Mouse (Mus musculus) spleen, adult 12 weeks (tissue): ENCODE measurements around the gene Crygs.
A peak's percentile ranks its signal among the peaks of the same experiment; 100 is the strongest.

Experiments
- DNase-seq: peaks from one replicate; pipeline ENCODE4 v3.0.0; 2022; ENCODE audit warnings: low spot score

Crygs gene

GRCm38 (mm10) chr16:22811477-22811876 lies at the start of gene Crygs:
Gene Crygs, minus strand, starts transcription at chr16:22811577.
- no peak for DNase-seq

DNA sequence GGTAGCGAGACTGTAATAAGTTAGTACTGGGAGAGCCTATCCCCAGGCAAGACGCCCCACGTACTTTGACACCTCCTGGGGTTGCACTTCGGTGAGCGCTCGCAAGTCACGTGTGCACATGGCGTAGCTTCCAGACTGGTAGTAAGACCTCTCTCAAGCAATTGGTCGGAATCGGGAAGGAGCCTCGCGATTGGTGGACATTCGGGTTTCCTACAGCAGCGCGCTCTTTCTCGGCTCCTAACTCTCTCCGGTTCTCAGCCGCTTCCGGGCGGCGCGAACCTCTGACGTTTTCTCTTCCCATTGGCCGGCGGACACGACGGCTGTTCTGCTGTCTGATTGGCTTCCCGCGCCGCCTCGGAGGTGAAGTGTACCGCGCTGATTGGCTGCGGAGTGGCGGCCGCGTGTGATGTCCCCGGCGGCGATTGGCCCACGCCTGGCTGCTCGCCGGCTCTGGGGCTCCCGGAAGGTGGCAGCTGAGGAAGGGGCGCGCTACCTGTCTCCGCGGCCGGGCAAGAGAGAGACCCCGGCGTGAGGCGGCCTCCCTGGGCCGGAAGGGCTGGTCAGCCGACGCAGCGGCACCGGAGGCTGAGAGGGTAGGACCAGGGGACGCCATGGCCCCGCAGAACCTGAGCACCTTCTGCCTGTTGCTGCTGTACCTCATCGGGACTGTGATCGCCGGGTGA lies 46.2 kb upstream of the Crygs start, which contains the start of the genes Tbccd1 and Dnajb11:
Gene Tbccd1, minus strand, starts transcription at position 239 of the 683 bp plus-strand sequence.
Gene Dnajb11, plus strand, starts transcription at position 415 of the 683 bp plus-strand sequence.
- peak; percentile 97 for DNase-seq

DNA sequence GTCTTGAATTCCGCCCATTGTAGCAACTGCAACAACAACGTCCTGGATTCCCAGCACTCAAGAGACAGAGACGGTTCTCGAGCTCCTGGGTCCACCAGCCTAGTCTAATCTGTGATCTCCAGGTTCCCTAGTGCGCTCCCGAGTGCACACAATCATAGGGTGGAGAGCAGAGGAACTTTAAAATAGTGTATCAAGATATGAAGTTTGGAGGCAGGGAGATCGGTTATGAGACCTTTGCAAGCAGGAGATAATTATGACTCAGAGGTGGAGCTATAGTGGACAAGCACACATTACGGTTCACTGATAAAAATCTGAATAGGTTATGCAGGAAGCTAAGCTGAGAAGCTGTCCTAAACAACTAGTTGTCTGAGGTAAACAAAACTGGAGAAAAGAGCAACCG lies 45.4 kb upstream of the Crygs start:
- DNase-seq = peak; percentile 21

- DNase-seq = no peak
Measured at GRCm38 (mm10) chr16:22852709-22853108, 41.3 kb upstream of the Crygs start.

- DNase-seq = no peak
Measured at GRCm38 (mm10) chr16:22848331-22848730, 37.0 kb upstream of the Crygs start.

GRCm38 (mm10) chr16:22847686-22848085 lies 36.3 kb upstream of the Crygs start:
- DNase-seq = no peak

GRCm38 (mm10) chr16:22845481-22845880 lies 34.1 kb upstream of the Crygs start:
- DNase-seq = no peak

DNA sequence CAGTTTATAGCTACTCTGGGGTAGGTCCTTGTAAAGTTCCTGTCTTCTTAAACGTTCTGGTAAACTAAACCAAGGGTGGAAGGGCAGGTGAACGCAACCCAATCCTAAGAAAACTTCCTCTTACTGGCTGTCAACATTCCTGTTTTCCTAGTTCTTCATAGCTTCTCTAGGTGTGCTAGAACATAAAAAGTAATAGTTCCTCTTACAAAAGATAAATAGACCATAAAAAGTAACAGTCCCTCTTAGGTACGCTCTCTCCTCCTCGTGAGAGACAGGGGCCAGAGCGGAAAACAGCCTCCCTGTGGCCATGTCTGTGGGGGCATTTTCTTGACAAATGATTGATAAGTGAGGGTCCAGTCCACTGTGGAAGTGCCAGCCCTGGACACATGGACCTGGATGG lies 33.5 kb upstream of the Crygs start:
- DNase-seq = no peak

DNA sequence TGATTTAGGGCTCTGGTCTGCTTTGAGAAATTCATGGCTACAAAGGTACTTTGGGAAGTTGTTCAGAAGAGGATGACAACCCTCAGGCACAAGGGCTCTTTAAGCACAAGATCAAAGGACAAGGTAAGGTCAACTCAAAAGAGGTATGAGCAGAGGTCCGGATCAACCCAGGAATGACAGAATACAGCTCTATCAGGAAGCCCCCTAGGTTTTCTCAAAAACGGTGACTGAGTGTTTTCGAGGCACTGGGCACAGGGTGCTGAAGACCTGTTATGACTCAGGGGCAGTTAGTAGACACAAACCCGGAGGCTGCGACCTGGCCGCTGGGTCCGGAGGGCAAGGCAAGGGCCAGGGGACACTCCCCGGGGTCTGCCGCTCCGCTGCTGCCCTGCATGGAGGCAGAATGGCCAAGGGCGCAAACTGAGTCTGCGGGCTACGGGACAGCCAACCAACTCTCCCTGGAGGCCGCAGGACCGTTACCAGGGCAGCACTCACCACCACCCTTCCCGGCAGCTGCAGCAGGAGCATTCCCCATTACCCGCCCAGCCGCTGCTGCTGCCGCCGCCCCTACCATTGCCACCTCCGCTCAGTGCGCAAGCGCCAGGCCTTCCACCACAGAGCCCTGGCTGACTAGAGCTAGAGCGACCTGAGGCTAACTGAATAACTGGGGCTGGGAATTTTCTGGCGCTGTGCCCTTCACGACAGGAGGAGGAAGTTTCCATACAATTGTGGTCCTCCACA lies 32.9 kb upstream of the Crygs start:
- DNase-seq = peak; percentile 25

DNA sequence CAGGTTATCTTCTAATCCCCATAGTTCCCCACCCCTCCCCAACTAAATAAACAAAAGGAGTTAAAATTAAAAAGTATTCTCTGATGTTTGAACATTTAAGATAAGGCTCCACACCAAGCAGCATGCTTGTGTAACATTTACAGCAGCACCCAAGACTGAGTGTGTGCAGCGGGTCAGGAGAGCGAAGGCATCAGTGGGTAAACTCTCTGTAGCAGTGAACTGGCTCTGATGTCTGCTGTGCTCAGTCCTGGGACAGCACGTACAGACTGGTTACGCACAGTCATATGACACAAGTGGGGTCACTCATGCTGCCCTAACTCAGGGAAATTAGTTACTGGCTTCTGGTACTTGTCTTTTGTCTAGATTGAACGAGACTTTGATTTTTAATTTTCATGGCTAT lies 31.5 kb upstream of the Crygs start:
- no peak for DNase-seq

DNA sequence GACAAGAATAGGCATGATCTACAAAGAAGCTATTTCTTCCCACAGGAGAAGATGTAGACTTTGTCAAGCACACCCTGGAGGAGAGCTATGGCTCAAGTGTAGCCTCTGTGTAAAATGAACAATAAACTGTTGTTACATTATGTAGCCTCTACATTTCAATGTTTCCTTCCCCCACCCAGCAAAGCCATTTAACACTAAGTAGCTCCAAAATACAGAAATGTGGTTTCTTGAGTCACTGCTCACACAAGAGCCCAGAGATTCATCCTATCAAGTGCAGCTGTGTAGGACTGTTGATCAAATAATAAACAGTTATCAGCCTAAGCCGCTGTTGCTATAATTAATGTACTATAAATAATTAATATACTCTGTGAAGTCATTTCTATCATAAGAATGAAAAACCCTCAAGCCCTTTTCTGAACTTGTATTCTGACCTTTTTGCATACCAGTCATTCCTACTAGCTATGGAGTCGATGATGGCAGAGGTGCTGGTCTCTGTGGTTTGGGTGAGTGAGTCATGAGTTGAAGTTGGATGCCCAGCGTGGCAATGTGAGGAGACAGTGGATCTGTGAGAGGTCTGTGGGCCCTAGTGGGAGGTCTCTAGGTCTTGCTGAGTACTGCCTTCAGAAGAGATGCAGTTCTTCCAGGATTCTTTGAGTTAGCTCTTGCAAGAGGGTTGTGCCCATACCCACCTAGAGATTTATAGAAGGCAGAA lies 27.9 kb upstream of the Crygs start:
- no peak for DNase-seq

GRCm38 (mm10) chr16:22832932-22833525 lies 21.7 kb upstream of the Crygs start:
- DNase-seq = no peak

GRCm38 (mm10) chr16:22820731-22821130 lies 9.4 kb upstream of the Crygs start:
- no peak for DNase-seq

- DNase-seq = peak; percentile 19
Measured at GRCm38 (mm10) chr16:22807468-22808070, 3.8 kb downstream of the Crygs start.

- no peak for DNase-seq
Measured at GRCm38 (mm10) chr16:22802786-22803185, 8.6 kb downstream of the Crygs start.

DNA sequence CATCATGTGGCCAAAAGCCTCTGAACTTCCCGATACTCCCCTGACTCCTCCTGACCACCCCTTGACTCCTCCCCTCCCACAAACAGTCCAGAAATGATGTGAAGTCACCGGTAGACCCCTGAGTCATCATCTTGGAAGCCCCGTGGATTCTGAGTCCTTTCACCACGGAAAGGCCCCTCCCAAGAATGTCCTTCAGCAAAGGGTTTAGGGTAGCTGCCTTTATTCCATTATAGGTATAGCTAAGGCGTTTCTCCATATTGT lies 10.6 kb downstream of the Crygs start:
- DNase-seq = no peak

GRCm38 (mm10) chr16:22800026-22800848 lies 11.1 kb downstream of the Crygs start:
- DNase-seq = no peak

DNA sequence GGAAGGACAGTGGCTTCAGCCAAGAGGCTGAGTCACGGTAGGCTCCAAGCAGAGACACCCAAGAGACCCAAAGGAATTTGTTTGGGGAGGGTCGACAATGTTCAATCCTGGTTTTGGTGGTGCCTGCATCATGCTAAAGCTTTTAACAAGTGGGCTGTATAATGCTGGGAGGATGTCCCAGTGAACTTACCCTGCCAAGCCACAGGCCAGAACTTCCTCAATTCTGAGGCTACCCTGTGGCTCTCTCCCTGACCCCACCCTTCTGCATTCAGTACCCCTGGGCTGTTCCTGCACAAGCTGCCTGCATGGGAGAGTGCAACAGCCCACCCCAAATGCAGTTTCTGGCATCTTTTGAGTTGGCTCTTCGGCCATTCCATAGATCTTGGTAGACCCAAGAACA lies 12.9 kb downstream of the Crygs start:
- no peak for DNase-seq

DNA sequence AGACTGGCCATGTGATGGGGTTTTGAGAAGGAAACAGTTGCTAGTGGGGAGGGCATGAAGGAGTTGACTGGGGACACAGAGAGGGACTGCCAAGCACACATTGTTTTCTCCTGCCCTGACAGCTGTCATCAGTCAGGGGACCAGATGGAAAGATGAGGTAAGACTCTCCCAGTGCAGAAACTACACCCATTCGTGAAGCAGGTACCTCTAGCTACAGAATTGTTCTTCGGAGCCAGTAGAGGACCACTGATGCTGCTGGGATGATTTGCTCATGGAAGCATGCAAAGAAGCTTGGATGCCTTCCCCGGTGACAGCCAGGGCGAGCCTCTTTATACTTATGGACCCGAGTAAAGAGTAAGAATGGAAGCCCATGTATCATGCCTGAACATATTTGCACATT lies 13.9 kb downstream of the Crygs start:
- DNase-seq = no peak

DNA sequence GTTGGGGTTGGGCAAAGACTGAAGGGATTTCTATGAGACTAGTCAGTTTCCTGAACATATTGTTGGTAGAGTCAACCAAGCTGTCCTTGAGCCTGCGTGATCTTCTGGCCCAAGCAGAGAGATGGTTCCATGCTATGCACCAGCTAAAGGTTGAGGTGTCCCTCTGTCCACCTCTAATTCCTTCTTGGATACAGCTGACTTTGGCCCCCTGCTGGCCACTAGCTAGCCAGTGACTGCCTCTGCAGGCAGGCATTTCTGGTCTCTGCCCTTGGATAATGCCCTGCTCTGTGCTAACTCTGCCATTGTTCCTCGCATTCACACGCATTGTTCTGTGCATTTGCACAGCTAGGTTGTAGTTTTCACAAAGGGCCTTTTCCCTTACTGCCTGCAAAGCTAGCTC lies 15.9 kb downstream of the Crygs start:
- no peak for DNase-seq

DNA sequence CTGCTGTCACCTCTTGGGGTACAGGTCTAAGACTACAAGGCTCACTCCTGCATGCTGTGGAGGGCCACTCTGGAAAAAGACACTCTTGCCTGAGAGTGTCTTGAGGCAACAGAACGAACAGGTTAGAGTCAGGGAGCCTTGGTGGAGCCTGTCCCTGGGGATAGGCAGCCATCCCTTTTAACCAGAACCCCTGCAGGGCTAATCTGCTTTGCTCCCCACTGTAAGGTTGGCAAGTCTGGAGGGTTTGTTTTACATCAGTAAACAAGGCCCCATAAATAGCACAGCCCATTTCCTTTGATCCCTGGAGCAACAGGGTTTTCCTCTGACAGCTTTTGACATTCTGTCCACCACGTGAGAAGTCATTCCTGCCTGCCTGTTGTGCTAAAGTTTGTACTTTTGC lies 20.1 kb downstream of the Crygs start:
- no peak for DNase-seq
